Mouse (Mus musculus): ENCODE data around the gene Smim17. TPM values are rescaled to one million over a fixed set of nuclear protein-coding genes. Genes with fewer than 3 reads are reported as not detected.

The Smim17 gene
- polyA plus RNA-seq, 1 experiment from 2014 or later, result 0.33 TPM

- ATAC-seq (ENCODE audit: insufficient read depth, low FRiP score, low TSS enrichment), result no peak
- Histone ChIP-seq H3K36me3 (ENCODE audit: control insufficient read depth, insufficient read depth, low read length) (peaks cover 9% of the 10 kb centered on the region; the same call in 1 of the 2 replicates), H3K4me1 (ENCODE audit: control insufficient read depth, insufficient read depth, low read length) (no peaks in the 10 kb centered on the region; the same call in 1 of the 2 replicates), H3K4me2 (ENCODE audit: low read depth) (no peak overlapping the region), H3K9ac (ENCODE audit: low read length) (no peak overlapping the region), H3K4me3 (ENCODE audit: low read depth, low read length) (no peak overlapping the region), H3K27me3 (ENCODE audit: control insufficient read depth, insufficient read depth, low read length) (no peaks in the 10 kb centered on the region), H3K9me3 (ENCODE audit: control insufficient read depth, low read length) (no peaks in the 10 kb centered on the region), H3K27ac (ENCODE audit: low read depth, low read length) (no peak overlapping the region)
- 88% methylated on average over 5 of the region's 5 CpGs for WGBS
- DNase-seq (ENCODE audit: low spot score), result no peak
Measured at GRCm38 (mm10) chr7:6388971-6389370, 9.5 kb upstream of the Smim17 start.

- Histone ChIP-seq H3K36me3 (ENCODE audit: control insufficient read depth, insufficient read depth, low read length) (peaks cover 9% of the 10 kb centered on the region; the same call in 1 of the 2 replicates), H3K9me3 (ENCODE audit: control insufficient read depth, low read length) (no peaks in the 10 kb centered on the region), H3K9ac (ENCODE audit: low read length) (no peak overlapping the region), H3K4me2 (ENCODE audit: low read depth) (no peak overlapping the region), H3K27ac (ENCODE audit: low read depth, low read length) (no peak overlapping the region), H3K4me1 (ENCODE audit: control insufficient read depth, insufficient read depth, low read length) (no peaks in the 10 kb centered on the region), H3K4me3 (ENCODE audit: low read depth, low read length) (no peak overlapping the region), H3K27me3 (ENCODE audit: control insufficient read depth, insufficient read depth, low read length) (no peaks in the 10 kb centered on the region)
- DNase-seq (ENCODE audit: low spot score), result no peak
- WGBS, result 61% methylated on average over 5 of the region's 5 CpGs
- no peak for ATAC-seq (ENCODE audit: insufficient read depth, low FRiP score, low TSS enrichment)
Measured at GRCm38 (mm10) chr7:6389449-6389848, 9.1 kb upstream of the Smim17 start.

GRCm38 (mm10) chr7:6410043-6410442 is 11.5 kb downstream of the Smim17 start, which contains the start of gene Gm20715:
Gene Gm20715 (plus strand): TSS chr7:6410277.
- Histone ChIP-seq H3K27me3 (ENCODE audit: control insufficient read depth, insufficient read depth, low read length) (no peaks in the 10 kb centered on the region), H3K4me2 (ENCODE audit: low read depth) (no peak within 1 kb of the TSS), H3K4me3 (ENCODE audit: low read depth, low read length) (no peak within 1 kb of the TSS), H3K27ac (ENCODE audit: low read depth, low read length) (no peak within 1 kb of the TSS), H3K4me1 (ENCODE audit: control insufficient read depth, insufficient read depth, low read length) (no peaks in the 10 kb centered on the region), H3K9ac (ENCODE audit: low read length) (no peak within 1 kb of the TSS), H3K36me3 (ENCODE audit: control insufficient read depth, insufficient read depth, low read length) (no peaks in the 10 kb centered on the region), H3K9me3 (ENCODE audit: control insufficient read depth, low read length) (no peaks in the 10 kb centered on the region; the same call in 1 of the 2 replicates)
- DNase-seq (ENCODE audit: low spot score) (peak; percentile 84), ATAC-seq (ENCODE audit: insufficient read depth, low FRiP score, low TSS enrichment) (peak; percentile 72)
- under 1% methylated on average over 17 of the region's 17 CpGs for WGBS

- Histone ChIP-seq H3K9ac (ENCODE audit: low read length) (no peak overlapping the region), H3K27me3 (ENCODE audit: control insufficient read depth, insufficient read depth, low read length) (no peaks in the 10 kb centered on the region), H3K9me3 (ENCODE audit: control insufficient read depth, low read length) (no peaks in the 10 kb centered on the region), H3K4me1 (ENCODE audit: control insufficient read depth, insufficient read depth, low read length) (no peaks in the 10 kb centered on the region), H3K27ac (ENCODE audit: low read depth, low read length) (no peak overlapping the region), H3K4me2 (ENCODE audit: low read depth) (peak overlapping the region; percentile 27), H3K4me3 (ENCODE audit: low read depth, low read length) (no peak overlapping the region), H3K36me3 (ENCODE audit: control insufficient read depth, insufficient read depth, low read length) (no peaks in the 10 kb centered on the region)
- peak; percentile 55; the same call in 1 of the 2 replicates for ATAC-seq (ENCODE audit: insufficient read depth, low FRiP score, low TSS enrichment)
- peak; percentile 26 for DNase-seq (ENCODE audit: low spot score)
- WGBS, result 8% methylated on average over 17 of the region's 22 CpGs
Measured at GRCm38 (mm10) chr7:6414626-6415441, 16.3 kb downstream of the Smim17 start.

GRCm38 (mm10) chr7:6415442-6415787 is 16.9 kb downstream of the Smim17 start:
- H3K4me1 ChIP-seq (ENCODE audit: control insufficient read depth, insufficient read depth, low read length), result no peaks in the 10 kb centered on the region
- H3K27ac ChIP-seq (ENCODE audit: low read depth, low read length), result no peak overlapping the region
- no peaks in the 10 kb centered on the region for H3K27me3 ChIP-seq (ENCODE audit: control insufficient read depth, insufficient read depth, low read length)
- no peak overlapping the region for H3K4me2 ChIP-seq (ENCODE audit: low read depth)
- DNase-seq (ENCODE audit: low spot score), result no peak
- H3K4me3 ChIP-seq (ENCODE audit: low read depth, low read length), result no peak overlapping the region
- no peaks in the 10 kb centered on the region for H3K9me3 ChIP-seq (ENCODE audit: control insufficient read depth, low read length)
- no peak overlapping the region for H3K9ac ChIP-seq (ENCODE audit: low read length)
- ATAC-seq (ENCODE audit: insufficient read depth, low FRiP score, low TSS enrichment), result 0 out of 2 replicates have a peak, but pooled peaks have one; percentile 16
- H3K36me3 ChIP-seq (ENCODE audit: control insufficient read depth, insufficient read depth, low read length), result no peaks in the 10 kb centered on the region
- WGBS, result 23% methylated on average over 8 of the region's 8 CpGs

GRCm38 (mm10) chr7:6419894-6420293 is 21.4 kb downstream of the Smim17 start:
- H3K4me3 ChIP-seq (ENCODE audit: low read depth, low read length), result no peak overlapping the region
- ATAC-seq (ENCODE audit: insufficient read depth, low FRiP score, low TSS enrichment), result no peak
- WGBS, result 76% methylated on average over 6 of the region's 6 CpGs
- 0 out of 2 replicates have a peak, but pooled peaks cover 4% of the 10 kb centered on the region for H3K9me3 ChIP-seq (ENCODE audit: control insufficient read depth, low read length)
- no peaks in the 10 kb centered on the region for H3K4me1 ChIP-seq (ENCODE audit: control insufficient read depth, insufficient read depth, low read length)
- no peak overlapping the region for H3K27ac ChIP-seq (ENCODE audit: low read depth, low read length)
- H3K36me3 ChIP-seq (ENCODE audit: control insufficient read depth, insufficient read depth, low read length), result no peaks in the 10 kb centered on the region
- H3K4me2 ChIP-seq (ENCODE audit: low read depth), result no peak overlapping the region
- no peaks in the 10 kb centered on the region for H3K27me3 ChIP-seq (ENCODE audit: control insufficient read depth, insufficient read depth, low read length)
- no peak for DNase-seq (ENCODE audit: low spot score)
- H3K9ac ChIP-seq (ENCODE audit: low read length), result no peak overlapping the region

GRCm38 (mm10) chr7:6429381-6429780 is 30.9 kb downstream of the Smim17 start:
- H3K27ac ChIP-seq (ENCODE audit: low read depth, low read length), result no peak overlapping the region
- ATAC-seq (ENCODE audit: insufficient read depth, low FRiP score, low TSS enrichment), result no peak

GRCm38 (mm10) chr7:6430342-6430741 is 31.8 kb downstream of the Smim17 start:
- Histone ChIP-seq H3K9me3 (ENCODE audit: control insufficient read depth, low read length) (no peaks in the 10 kb centered on the region), H3K4me3 (ENCODE audit: low read depth, low read length) (no peak overlapping the region), H3K27ac (ENCODE audit: low read depth, low read length) (no peak overlapping the region), H3K9ac (ENCODE audit: low read length) (no peak overlapping the region), H3K4me2 (ENCODE audit: low read depth) (no peak overlapping the region), H3K27me3 (ENCODE audit: control insufficient read depth, insufficient read depth, low read length) (no peaks in the 10 kb centered on the region), H3K36me3 (ENCODE audit: control insufficient read depth, insufficient read depth, low read length) (no peaks in the 10 kb centered on the region), H3K4me1 (ENCODE audit: control insufficient read depth, insufficient read depth, low read length) (peaks cover 6% of the 10 kb centered on the region)
- 44% methylated on average over 2 of the region's 2 CpGs for WGBS
- ATAC-seq (ENCODE audit: insufficient read depth, low FRiP score, low TSS enrichment) (no peak), DNase-seq (ENCODE audit: low spot score) (peak; percentile 37)

More at GRCm38 (mm10) chr7:6429381-6429780, 30.9 kb downstream of the Smim17 start:
- Histone ChIP-seq H3K4me2 (ENCODE audit: low read depth) (no peak overlapping the region), H3K4me1 (ENCODE audit: control insufficient read depth, insufficient read depth, low read length) (no peaks in the 10 kb centered on the region), H3K27me3 (ENCODE audit: control insufficient read depth, insufficient read depth, low read length) (no peaks in the 10 kb centered on the region), H3K4me3 (ENCODE audit: low read depth, low read length) (no peak overlapping the region), H3K9me3 (ENCODE audit: control insufficient read depth, low read length) (no peaks in the 10 kb centered on the region), H3K9ac (ENCODE audit: low read length) (no peak overlapping the region), H3K36me3 (ENCODE audit: control insufficient read depth, insufficient read depth, low read length) (no peaks in the 10 kb centered on the region)
- DNase-seq (ENCODE audit: low spot score), result no peak
- WGBS, result 86% methylated on average over 3 of the region's 3 CpGs

- Histone ChIP-seq H3K9me3 (ENCODE audit: control insufficient read depth, low read length) (no peaks in the 10 kb centered on the region; the same call in 1 of the 2 replicates), H3K27me3 (ENCODE audit: control insufficient read depth, insufficient read depth, low read length) (no peaks in the 10 kb centered on the region), H3K9ac (ENCODE audit: low read length) (no peak within 1 kb of the TSS), H3K4me2 (ENCODE audit: low read depth) (no peak within 1 kb of the TSS), H3K27ac (ENCODE audit: low read depth, low read length) (no peak within 1 kb of the TSS), H3K36me3 (ENCODE audit: control insufficient read depth, insufficient read depth, low read length) (no peaks in the 10 kb centered on the region), H3K4me1 (ENCODE audit: control insufficient read depth, insufficient read depth, low read length) (peaks cover 6% of the 10 kb centered on the region), H3K4me3 (ENCODE audit: low read depth, low read length) (no peak within 1 kb of the TSS)
- no peak for DNase-seq (ENCODE audit: low spot score)
- WGBS, result 81% methylated on average over 3 of the region's 3 CpGs
- ATAC-seq (ENCODE audit: insufficient read depth, low FRiP score, low TSS enrichment), result no peak
Measured at GRCm38 (mm10) chr7:6438388-6438787, 39.9 kb downstream of the Smim17 start, which contains the start of gene Olfr1344. Gene Olfr1344 (plus strand): TSS chr7:6438688.
